Mouse (Mus musculus) MEL-GATA-1-ER (cell line): ENCODE results near the gene Dennd4b.
A peak's percentile ranks its signal among the peaks of the same experiment; 100 is the strongest.
"Not testable (repeated sequence)": the region's sequence is repeated elsewhere in the genome, so short reads cannot be mapped to it uniquely, and the experiment has no call there.

Experiments
- DNase-seq: peaks from one replicate; pipeline ENCODE4 v3.0.0-alpha.2; 2012; ENCODE audit warnings: low read depth; ENCODE audit errors: extremely low read depth

The Dennd4b gene

GRCm38 (mm10) chr3:90252659-90253058, 12.3 kb upstream of the Dennd4b start:
- not testable (repeated sequence) for DNase-seq

- not testable (repeated sequence) for DNase-seq
These were observed 11.8 kb upstream of the Dennd4b start for GRCm38 (mm10) chr3:90253174-90253573.

- DNase-seq = peak; percentile 96
These were observed 11.1 kb upstream of the Dennd4b start, which contains the start of gene Crtc2 for GRCm38 (mm10) chr3:90253653-90254418. Crtc2 (plus strand) TSS chr3:90254163.

GRCm38 (mm10) chr3:90254419-90255193, 10.4 kb upstream of the Dennd4b start:
- DNase-seq = peak; percentile 56

GRCm38 (mm10) chr3:90255194-90255565, 9.8 kb upstream of the Dennd4b start:
- no peak for DNase-seq

- no peak for DNase-seq
These were observed 9.1 kb upstream of the Dennd4b start for GRCm38 (mm10) chr3:90255784-90256353.

- DNase-seq = no peak
These were observed 8.1 kb upstream of the Dennd4b start for GRCm38 (mm10) chr3:90256731-90257530.

GRCm38 (mm10) chr3:90258521-90258920, 6.5 kb upstream of the Dennd4b start:
- DNase-seq = no peak

GRCm38 (mm10) chr3:90263121-90263771, 1.7 kb upstream of the Dennd4b start:
- no peak for DNase-seq

- DNase-seq = peak; percentile 76
These were observed 325 bp upstream of the Dennd4b start for GRCm38 (mm10) chr3:90264687-90265033.

GRCm38 (mm10) chr3:90265932-90266741, 1.2 kb downstream of the Dennd4b start:
- DNase-seq = peak; percentile 91

- DNase-seq = no peak
These were observed 2.2 kb downstream of the Dennd4b start for GRCm38 (mm10) chr3:90266901-90267775.

GRCm38 (mm10) chr3:90268190-90268589, 3.2 kb downstream of the Dennd4b start:
- no peak for DNase-seq

GRCm38 (mm10) chr3:90268971-90269370, 4.0 kb downstream of the Dennd4b start:
- DNase-seq = no peak

GRCm38 (mm10) chr3:90270784-90271183, 5.8 kb downstream of the Dennd4b start:
- no peak for DNase-seq

- no peak for DNase-seq
These were observed 7.2 kb downstream of the Dennd4b start for GRCm38 (mm10) chr3:90272170-90272569.

GRCm38 (mm10) chr3:90273855-90274254, 8.9 kb downstream of the Dennd4b start:
- no peak for DNase-seq

GRCm38 (mm10) chr3:90275286-90275685, 10.3 kb downstream of the Dennd4b start:
- DNase-seq = no peak

GRCm38 (mm10) chr3:90276858-90277257, 11.9 kb downstream of the Dennd4b start:
- DNase-seq = no peak
